Mouse (Mus musculus) embryo, embryonic 10 days (tissue): Measurements from ENCODE around the gene Abcb5.
"Not testable (repeated sequence)": the region's sequence is repeated elsewhere in the genome, so short reads cannot be mapped to it uniquely, and the experiment has no call there.

Experiments
- DNase-seq: peaks from one replicate; pipeline ENCODE4 v3.0.0-alpha.2; 2015; ENCODE audit warnings: low spot score

Abcb5 gene

DNA sequence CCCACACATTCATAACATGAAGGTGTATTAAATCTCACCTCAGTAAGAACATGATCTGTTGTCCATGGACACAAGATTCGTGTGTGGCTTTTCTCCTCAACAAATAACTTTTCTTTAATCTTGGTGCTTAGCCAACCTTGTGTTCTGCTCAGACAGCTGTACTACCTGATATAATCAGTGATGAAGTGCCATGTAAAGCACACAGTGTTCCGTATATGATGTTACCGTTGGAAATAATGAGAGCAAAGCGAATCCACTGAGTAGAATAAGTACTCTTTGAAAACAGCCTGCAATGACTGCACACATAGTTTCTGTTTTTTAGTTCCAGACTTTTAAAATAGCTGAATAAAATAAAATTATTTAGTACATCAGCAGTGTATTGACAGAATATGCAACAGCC, at the start of gene Abcb5:
Abcb5 (minus strand) TSS at position 101 of the 400 bp plus-strand sequence.
- DNase-seq: no peak

DNA sequence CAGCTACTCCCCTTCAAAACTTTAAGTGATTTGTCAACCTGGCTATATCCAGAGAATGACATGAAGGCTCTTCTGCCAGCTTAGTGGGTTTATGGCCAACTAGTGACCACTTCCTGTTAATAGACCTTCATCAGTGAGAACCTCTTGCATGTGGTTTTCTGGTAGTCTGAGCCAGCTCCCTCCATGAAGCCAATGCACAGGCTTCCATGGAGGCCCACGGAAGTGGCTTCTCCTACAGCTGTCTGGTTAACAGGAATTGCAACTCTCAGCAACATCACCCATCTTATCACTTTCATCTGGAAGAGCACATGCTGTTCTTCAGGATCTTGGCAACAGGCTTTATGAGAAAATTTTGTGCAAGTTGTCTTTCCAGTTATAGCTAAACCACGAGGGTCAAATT, 33.0 kb upstream of the Abcb5 start:
- DNase-seq: no peak

DNA sequence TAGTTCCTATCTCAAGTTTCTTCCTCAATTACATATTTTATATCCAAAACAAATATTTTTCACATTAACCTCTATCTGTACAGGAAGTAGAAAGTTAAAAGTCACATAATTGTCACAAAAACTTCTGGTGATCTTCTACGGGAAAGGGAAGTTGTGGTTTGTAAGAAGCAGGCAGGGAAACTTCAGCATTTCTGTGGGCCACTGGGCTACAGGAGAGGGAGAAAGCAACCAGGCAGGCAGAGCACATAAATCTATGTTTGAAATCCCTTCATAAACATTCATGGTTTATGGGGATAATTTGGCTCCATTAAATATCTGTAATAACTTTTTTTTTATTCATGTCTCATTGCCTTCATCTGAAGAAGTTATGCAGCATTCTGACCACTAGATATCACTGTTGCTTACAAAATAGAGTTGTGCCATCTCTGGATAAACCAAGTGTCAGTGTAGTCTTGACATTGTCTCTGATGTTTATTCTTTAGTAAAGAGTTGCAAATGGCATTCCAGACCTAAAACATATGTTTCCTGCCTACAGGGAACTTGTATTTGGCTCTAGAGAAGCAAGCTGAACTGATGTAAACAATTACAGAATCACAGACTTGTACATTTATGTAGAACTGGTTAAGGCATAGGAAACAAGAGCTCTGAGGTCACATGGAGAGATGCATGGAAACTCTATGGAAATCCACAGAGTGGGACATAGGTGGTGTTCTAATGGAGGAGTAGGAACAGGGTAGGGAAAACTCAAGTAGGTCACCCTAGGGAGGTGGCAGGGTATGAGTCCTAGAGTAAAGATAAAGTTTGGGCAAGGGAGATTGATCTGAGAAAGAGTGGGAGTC, 28.3 kb upstream of the Abcb5 start:
- peak; percentile 27 for DNase-seq

DNA sequence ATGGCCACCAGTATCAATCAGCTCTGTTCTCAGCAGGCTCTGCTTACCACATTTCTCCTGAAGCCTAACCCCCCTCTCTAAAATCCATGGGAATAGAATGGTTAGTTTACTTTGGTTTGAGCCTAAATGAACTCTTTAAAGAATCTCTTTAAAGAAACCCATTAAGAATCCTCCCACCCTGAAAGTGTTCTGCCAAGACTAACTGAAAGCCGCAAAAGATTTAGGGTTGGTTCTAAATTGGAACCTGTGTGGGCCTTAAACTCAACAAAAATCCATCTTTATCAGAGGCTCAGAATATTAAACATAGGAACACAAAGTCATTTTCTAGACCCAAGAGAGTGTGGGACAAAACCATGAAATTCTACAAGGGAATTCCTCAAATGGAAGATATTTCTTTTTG, 18.6 kb upstream of the Abcb5 start:
- no peak for DNase-seq

GRCm38 (mm10) chr12:118930386-118931318, 35.6 kb downstream of the Abcb5 start:
- peak; percentile 89 for DNase-seq

- peak; percentile 87 for DNase-seq
Measured at GRCm38 (mm10) chr12:118926813-118927281, 39.4 kb downstream of the Abcb5 start.

- not testable (repeated sequence) for DNase-seq
Measured at GRCm38 (mm10) chr12:118923874-118924273, 42.3 kb downstream of the Abcb5 start.

DNA sequence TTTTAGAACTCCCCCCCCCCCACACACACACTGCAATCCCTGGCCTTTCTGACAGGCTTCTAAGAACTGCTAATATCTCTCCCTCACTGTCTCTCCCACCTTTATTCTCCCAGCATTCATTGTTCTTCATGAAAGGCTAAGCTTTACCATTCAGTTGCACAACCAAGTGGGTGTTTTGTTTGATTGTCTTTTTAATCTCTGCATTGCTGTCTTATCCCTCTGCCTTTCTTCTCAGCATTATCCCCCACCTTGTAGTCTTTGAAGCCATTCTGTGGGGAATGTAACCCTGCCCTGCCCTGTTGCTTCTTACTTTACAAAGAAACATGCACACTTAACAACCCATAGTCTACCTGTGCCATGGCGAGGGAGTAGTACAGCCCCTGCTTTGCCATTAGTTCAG, 48.5 kb downstream of the Abcb5 start:
- DNase-seq: no peak

- DNase-seq: no peak
Measured at GRCm38 (mm10) chr12:118910360-118910759, 55.9 kb downstream of the Abcb5 start.

GRCm38 (mm10) chr12:118902249-118902648, 64.0 kb downstream of the Abcb5 start:
- DNase-seq: peak; percentile 26

DNA sequence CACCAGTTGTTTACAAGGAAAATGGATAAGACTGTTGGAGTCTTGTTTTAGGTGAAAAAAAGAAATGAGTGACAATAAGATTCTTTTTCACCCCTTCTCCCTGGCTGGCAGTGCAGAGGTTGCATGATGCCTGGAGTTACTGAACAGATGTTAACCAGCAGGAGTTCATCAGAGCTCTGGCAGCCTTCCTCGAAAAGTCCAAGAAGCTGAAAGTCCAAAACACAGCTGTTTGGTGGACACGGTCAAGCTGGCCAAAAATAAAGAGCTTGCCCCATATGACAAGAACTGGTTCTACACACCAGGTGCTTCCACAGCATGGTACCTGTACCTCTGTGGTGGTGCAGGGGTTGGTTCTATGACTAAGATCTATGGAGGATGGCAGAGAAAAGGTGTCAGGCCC, 78.3 kb downstream of the Abcb5 start:
- DNase-seq: no peak

DNA sequence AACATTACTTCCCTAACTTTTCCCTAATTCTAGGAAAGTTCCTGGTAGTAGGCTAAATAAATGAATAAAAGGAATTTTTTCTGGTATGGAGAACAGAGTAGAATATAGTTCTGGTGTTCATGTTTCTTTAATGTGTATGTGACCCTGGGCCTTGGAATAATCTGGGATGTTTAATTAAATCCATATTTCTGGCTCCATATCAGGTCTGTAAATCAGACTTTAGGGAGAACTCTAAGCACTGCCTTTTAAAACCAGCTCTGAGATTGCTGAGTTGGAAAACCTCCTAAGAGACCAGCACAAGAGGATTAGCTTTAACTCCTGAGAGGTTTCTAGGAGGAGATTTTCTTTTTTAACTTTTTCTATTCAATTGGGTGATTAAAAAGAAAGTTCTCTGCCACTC, 83.4 kb downstream of the Abcb5 start:
- DNase-seq: no peak

DNA sequence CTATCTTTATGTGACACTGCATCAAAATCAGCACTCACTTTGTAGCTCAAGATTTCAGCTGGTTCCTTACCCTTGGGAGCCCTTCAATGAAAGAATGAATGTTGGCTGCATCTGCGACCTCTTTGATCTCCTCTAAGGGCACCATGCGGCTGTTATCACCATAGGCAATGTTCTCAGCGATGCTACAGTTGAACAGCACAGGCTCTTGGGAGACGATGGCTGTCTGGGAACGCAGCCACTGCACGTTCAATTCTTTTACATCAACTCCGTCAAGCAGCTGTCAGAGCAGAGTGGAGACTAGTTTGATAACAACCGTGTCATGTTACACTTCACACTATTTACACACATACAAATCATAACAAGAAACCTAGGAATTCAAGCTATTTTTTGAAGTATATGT, 93.5 kb downstream of the Abcb5 start:
- DNase-seq: no peak

GRCm38 (mm10) chr12:118856151-118856550, 110.1 kb downstream of the Abcb5 start:
- DNase-seq: peak; percentile 57

DNA sequence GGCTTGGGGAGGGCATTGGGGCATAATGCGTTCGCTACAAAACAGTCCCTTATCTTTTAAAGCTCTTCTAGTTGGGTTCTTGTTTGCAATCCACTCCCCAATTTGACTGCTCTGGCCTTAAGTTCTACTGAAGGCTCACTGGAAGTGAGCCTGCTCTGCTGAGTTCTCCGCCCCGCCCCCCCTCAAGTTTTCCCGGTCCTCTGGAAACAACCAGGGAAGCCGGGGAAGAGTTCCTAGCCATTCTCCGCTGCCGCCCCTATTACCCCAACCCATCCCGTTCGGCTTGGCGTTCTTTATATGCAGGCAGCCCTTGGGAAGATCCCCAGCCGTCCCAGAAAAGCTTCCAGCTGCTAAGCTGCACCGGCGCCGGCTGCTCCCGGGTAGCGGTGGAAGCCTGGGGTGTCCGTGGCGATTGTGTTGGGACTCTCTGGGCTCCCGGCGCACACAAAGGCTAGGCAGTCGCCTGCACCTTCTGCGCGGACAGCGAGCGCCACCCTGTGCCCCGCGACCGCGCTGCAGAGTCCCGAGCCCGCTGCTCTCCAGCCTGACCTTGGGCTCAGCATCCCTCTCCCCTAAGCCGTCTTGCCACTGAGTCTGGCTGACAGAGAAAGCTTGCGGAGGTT, 111.3 kb downstream of the Abcb5 start:
- peak; percentile 95 for DNase-seq

DNA sequence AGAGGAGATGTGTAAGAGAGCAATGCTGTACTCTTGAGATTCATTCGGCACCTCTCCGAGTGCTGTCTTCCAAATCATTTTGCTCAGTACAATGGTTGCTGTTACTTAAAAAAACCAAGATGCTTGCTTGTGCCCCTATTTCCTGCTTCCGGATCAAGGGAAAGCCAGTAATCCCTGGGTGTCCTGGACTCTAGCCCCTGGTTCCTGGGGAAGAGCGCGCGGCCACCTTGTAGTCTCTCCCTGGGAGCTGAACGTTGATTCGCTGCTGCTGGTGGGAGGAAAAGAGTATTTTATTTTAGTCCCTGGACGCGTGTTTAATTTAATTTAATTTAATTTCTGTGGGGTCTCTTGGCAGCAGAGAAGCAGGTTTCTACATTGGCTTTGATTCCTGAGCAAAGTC, 111.8 kb downstream of the Abcb5 start:
- DNase-seq: peak; percentile 63

- DNase-seq: peak; percentile 68
Measured at GRCm38 (mm10) chr12:118853331-118853730, 112.9 kb downstream of the Abcb5 start.

- DNase-seq: no peak
Measured at GRCm38 (mm10) chr12:118850851-118851410, 115.3 kb downstream of the Abcb5 start.

DNA sequence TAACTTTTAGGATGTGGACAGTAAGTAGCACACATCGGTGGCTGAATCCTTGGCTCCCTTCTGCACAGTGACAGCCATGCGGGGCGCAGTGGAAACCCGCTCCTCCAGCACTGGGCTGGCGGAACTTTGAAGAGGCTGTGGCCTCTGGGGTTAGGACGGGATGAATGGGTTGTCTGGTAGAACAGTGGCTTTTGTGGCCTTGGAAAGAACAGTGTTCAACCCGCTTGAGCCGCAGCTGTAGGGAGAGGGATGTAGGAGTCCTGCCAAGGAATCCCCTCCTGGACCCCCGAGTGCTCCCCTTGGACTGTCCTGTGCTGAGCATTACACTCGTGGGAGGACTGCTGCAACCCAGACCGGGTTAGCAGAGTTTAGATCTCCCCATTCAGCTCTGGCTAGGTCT, 116.2 kb downstream of the Abcb5 start:
- DNase-seq: peak; percentile 36

- DNase-seq: peak; percentile 58
Measured at GRCm38 (mm10) chr12:118849203-118849861, 116.9 kb downstream of the Abcb5 start.

DNA sequence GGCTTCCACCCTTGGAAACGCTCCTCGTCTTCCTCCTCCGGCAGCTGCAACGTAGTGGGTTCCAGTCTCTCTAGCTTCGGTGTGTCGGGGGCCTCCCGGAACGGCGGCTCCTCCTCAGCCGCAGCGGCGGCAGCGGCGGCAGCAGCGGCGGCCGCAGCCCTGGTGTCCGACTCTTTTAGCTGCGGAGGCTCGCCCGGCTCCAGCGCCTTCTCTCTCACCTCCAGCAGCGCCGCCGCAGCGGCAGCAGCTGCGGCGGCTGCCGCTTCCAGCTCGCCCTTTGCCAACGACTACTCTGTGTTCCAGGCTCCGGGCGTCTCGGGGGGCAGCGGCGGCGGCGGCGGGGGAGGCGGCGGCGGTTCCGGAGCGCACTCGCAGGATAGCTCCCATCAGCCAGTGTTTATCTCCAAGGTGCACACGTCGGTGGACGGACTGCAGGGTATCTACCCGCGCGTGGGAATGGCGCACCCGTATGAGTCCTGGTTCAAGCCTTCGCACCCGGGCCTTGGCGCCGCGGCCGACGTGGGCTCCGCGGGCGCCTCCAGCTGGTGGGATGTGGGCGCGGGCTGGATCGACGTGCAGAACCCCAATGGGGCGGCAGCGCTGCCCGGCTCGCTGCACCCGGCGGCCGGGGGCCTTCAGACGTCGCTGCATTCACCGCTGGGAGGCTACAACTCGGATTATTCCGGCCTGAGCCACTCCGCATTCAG, 117.6 kb downstream of the Abcb5 start:
- DNase-seq: peak; percentile 40
